Mouse (Mus musculus) heart, adult 2 months (tissue): Measurements from ENCODE around the gene Lgr4.

Source experiments
- CTCF ChIP-seq: fragments of 200-600 bp; IDR thresholded peaks from 2 replicates; pipeline ENCODE4 v1.8.1; 2022; ENCODE audit warnings: antibody characterized with exemption, mild to moderate bottlenecking, moderate library complexity
- EP300 ChIP-seq: fragments of 200-500 bp; IDR thresholded peaks from 2 replicates; pipeline ENCODE4 v1.6.1; 2011; ENCODE audit warnings: low read depth, low read length, control low read depth; ENCODE audit not compliant: insufficient read depth
- POLR2A ChIP-seq: fragments of 200-500 bp; IDR thresholded peaks from 2 replicates; pipeline ENCODE4 v1.6.1; 2011; ENCODE audit warnings: mild to moderate bottlenecking, low read depth, low read length, control low read depth; ENCODE audit not compliant: insufficient read depth

DNA sequence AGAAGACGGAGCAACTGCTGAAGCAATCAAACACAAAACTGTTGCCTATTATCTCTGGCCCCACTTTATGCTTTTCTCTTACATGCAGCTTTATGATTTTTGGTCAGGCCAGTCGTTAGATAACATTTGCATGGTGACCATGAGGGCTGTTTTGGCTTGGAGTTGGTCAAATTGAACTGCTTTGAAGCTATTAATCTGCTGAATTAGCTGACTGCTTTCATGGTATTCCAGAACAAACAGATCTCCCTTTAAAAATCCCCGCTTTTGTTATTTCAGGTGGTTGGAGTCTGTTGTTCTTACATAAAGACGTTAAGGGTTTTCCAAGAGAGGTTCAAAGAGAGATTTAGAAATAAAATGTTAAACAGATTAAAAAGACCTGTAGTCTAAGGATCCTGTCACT lies 141.0 kb downstream of the Lgr4 start:
- TF ChIP-seq POLR2A = no peak
- no peak for TF ChIP-seq EP300
- TF ChIP-seq CTCF = no peak
